Mouse (Mus musculus): ENCODE measurements around the gene Hlf.

- peak; percentile 71 for TF ChIP-seq CTCF (IDR thresholded peaks at IDR 0.05; ENCODE audit: extremely low read depth, insufficient read depth, low read length)
- TF ChIP-seq POLR2A (IDR thresholded peaks at IDR 0.05; ENCODE audit: extremely low read depth, insufficient read depth, low read length), result no peak
Measured at GRCm38 (mm10) chr11:90306993-90307392, 83.7 kb downstream of the Hlf start.
